ENCODE assay signal across 10 mouse cellular contexts in genomic region chr3:26174257-26174656, GRCm38 (mm10).
"Had no signal": no experiment of that assay in that cellular context is flagged by ENCODE, and none has a peak within 500 bp of the region (broad histone marks: within the 10 kb centered on the region; RNA-seq: fewer than 3 reads in every experiment).

No protein-coding gene starts in this region.

- H3K9ac ChIP-seq: limb, embryonic 13.5 days; liver, embryonic 14.5 days; neural tube, embryonic 15.5 days; stomach, embryonic 15.5 days had no signal

- H3K27me3 ChIP-seq: limb, embryonic 13.5 days; neural tube, embryonic 15.5 days; stomach, embryonic 15.5 days had no signal

- H3K36me3 ChIP-seq: limb, embryonic 13.5 days; neural tube, embryonic 15.5 days; stomach, embryonic 15.5 days had no signal

- H3K4me3 ChIP-seq: limb, embryonic 13.5 days; myocyte; neural tube, embryonic 15.5 days; stomach, embryonic 15.5 days had no signal

- ATAC-seq: intestine, embryonic 16.5 days had no signal

- H3K4me2 ChIP-seq: limb, embryonic 13.5 days; neural tube, embryonic 15.5 days; stomach, embryonic 15.5 days had no signal

- DNase-seq: left cerebral cortex, postnatal 4 days; lung, adult 18-20 months; midbrain, embryonic 14.5 days; thymus, postnatal 36 days had no signal

- H3K4me1 ChIP-seq: limb, embryonic 13.5 days; neural tube, embryonic 15.5 days; stomach, embryonic 15.5 days had no signal

- H3K27ac ChIP-seq: limb, embryonic 13.5 days; liver, embryonic 14.5 days; neural tube, embryonic 15.5 days; stomach, embryonic 15.5 days had no signal

- H3K9me3 ChIP-seq: limb, embryonic 13.5 days; neural tube, embryonic 15.5 days; stomach, embryonic 15.5 days had no signal
